Mouse (Mus musculus): ENCODE data around the gene Mast1. TPM values are rescaled to one million over a fixed set of nuclear protein-coding genes. Genes with fewer than 3 reads are reported as not detected.

The Mast1 gene
- polyA plus RNA-seq (2017; shearing (Covaris generic)): 1.1 TPM

DNA sequence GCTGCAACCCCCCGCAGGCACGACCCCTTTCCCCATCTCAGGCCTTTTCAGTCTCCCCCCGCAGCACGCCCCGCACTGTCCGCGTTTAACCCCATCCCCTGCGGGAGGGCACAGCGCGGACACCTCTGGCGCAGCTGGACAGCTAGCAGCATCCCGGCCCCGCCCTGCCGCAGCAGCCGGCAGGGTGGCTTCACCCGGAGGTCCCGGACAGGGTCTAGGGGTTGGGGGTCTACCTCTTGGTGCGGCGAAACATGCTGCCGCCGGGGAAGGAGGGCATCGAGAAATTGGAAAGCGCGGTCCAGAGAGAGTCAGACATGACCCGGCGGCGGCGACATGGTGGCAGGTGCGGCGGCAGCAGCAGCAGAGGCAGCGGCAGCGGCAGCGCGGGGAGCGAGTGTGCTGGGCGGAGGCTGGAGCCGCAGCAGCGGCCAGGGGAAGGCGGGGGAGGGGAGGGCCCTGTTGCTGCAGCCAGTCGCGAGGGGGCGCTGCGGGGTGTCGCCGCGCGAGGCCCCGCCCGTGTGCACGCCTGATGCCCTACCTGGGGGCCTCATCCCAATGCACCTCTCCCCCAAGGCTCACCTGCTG is at the start of gene Mast1:
Gene Mast1, minus strand, starts transcription at position 398 of the 585 bp plus-strand sequence.

GRCm38 (mm10) chr8:84978248-84978940 is 41.2 kb upstream of the Mast1 start, which contains the start of gene Junb:
TSS of gene Junb (minus strand) at chr8:84978718.

GRCm38 (mm10) chr8:84969241-84970134 is 32.3 kb upstream of the Mast1 start, which contains the start of the genes Gm49661, Prdx2 and Rnaseh2a:
TSS of gene Gm49661 (minus strand) at chr8:84969433.
TSS of gene Prdx2 (plus strand) at chr8:84969587.
TSS of gene Rnaseh2a (minus strand) at chr8:84969767.

DNA sequence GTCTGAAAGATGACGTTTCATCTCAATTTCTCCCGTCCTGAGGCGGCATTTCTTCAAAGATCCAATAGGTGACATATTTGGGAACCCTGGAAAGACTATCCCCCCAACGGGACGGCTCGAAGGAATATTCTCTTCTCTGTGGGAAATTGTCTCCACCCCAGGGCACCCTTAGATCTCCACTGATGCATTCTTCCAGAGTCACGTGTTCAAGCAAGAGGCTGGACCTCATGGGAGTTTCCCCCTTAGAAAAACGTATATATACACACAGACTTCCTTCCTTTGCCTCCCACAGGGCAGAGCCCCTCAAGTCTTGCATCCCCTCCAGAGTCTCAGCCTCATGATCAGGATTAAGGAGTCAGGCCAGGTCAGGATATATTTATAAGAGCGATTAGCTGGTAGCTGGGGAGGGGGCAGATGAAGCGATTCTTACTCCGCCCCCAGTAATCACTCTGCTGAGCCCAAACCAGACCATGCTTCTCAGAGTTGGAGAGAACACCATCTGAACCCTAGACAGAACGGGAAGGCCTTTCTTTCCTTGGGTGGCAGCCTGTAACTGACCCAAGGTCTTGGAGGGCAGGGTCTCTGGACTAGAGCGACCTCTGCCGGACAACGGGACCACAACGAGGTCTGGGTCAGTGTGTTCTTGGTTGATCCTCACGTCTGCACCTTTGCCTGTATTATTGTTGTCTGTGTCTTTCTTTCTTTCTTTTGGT is 9.5 kb upstream of the Mast1 start, which contains the start of gene Rtbdn:
Gene Rtbdn, plus strand, starts transcription at position 464 of the 713 bp plus-strand sequence.

DNA sequence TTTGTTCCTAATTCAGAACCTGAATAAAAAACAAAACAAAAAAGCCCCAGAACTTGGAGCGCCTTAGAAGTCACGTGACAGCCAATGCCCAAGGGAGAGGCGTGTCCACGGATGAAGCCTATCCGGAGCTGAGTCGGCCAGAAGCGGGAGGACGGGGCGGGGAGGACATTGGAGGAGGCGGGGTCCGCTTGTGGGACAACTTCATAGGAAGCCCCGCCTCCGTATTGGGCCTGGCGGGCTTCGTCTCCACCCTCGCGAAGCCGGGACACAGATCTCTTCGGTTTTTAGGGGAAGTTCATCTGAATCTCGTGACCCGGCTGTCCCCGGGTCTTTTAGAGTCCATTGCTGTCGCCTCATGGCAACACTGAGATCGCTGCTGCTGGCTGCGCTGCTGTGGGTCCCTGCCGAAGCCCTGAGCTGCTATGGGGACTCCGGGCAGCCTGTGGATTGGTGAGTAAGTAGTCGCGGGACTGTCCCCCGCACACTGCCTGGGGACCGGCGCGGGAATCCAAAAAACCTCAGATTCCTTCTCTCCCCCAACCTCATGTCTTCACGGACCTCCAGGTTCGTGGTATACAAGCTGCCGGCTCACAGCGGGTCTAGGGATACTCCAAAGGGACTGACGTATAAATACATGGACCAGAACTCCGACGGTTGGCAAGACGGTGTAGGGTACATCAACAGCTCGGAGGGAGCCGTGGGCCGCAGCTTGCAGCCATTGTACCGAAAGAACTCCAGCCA is 28.6 kb downstream of the Mast1 start, which contains the start of gene Dnase2a:
Gene Dnase2a, plus strand, starts transcription at position 140 of the 741 bp plus-strand sequence.

GRCm38 (mm10) chr8:84901752-84902151 is 35.4 kb downstream of the Mast1 start, which contains the start of gene Klf1:
TSS of gene Klf1 (plus strand) at chr8:84901928.

GRCm38 (mm10) chr8:84893709-84894134 is 43.4 kb downstream of the Mast1 start, which contains the start of gene Gcdh:
TSS of gene Gcdh (minus strand) at chr8:84893921.

DNA sequence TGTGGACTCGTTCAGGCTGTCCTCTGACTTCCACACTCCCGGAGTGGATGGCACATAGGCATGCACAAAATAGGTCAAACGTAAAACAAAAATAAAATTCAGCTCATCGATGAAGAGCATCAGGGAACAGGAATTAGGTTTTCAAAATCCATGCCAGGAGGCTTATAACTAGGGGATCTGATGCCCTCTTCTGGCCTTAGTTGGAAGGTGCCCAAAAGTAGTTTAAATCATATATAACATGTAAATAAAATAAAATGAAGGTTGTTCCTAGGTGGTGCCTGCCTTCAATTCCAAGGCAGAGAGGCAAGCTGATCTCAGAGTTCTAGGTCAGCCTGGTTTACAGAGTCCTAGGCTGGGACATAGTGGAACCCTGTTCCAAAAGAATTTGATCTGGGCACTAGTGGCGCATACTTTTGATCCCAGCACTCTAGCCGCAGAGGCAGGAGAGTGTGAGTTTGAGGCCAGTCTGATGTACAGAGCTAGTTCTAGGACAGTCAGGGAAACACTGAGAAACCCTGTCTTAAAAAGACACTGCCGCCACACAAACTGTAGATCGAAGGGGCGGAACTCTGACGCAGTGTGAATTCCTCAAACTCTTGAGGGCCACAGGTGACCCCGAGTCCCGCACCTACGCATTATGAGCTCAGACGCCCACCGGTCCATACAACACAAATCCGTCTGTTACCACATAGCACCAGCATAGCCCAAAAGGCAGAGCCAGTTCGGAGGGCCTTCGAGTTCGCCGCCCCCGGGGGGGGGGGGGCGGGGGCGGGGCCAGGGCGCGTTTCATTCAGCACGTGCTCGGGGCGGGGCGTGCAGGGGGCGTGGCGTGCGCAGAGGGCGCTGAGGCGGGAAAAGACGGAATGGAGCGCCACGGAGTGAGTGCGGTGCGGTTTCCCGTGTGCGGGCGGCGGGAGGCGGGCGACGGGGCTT is 65.5 kb downstream of the Mast1 start, which contains the start of gene Syce2:
Gene Syce2, plus strand, starts transcription at position 736 of the 933 bp plus-strand sequence.

Other genes starting within 250 kb of the Mast1 start
- gene Nacc1, start 249.5 kb downstream of the Mast1 start, polyA plus RNA-seq (2017; shearing (Covaris generic)): 4.2 TPM
- 0.60 TPM for gene Lyl1, start 235.9 kb downstream of the Mast1 start, polyA plus RNA-seq (2017; shearing (Covaris generic))
- 23.0 TPM for gene G430095P16Rik, start 214.4 kb downstream of the Mast1 start, polyA plus RNA-seq (2017; shearing (Covaris generic))
- 3.0 TPM for gene Nfix, start 137.0 kb downstream of the Mast1 start, polyA plus RNA-seq (2017; shearing (Covaris generic))
- gene Dand5, start 114.5 kb downstream of the Mast1 start, polyA plus RNA-seq (2017; shearing (Covaris generic)): 6.8 TPM
- gene Gadd45gip1, start 105.8 kb downstream of the Mast1 start, polyA plus RNA-seq (2017; shearing (Covaris generic)): 27.8 TPM
- gene Rad23a, start 96.7 kb downstream of the Mast1 start, polyA plus RNA-seq (2017; shearing (Covaris generic)): 189 TPM
- gene Calr, start 90.4 kb downstream of the Mast1 start, polyA plus RNA-seq (2017; shearing (Covaris generic)): 587 TPM
- 97.7 TPM for gene Farsa, start 80.4 kb downstream of the Mast1 start, polyA plus RNA-seq (2017; shearing (Covaris generic))
- gene Syce2, start 65.2 kb downstream of the Mast1 start, polyA plus RNA-seq (2017; shearing (Covaris generic)): 7.7 TPM
- 39.4 TPM for gene Gcdh, start 43.4 kb downstream of the Mast1 start, polyA plus RNA-seq (2017; shearing (Covaris generic))
- gene Klf1, start 35.4 kb downstream of the Mast1 start, polyA plus RNA-seq (2017; shearing (Covaris generic)): 1.1 TPM
- gene Dnase2a, start 28.8 kb downstream of the Mast1 start, polyA plus RNA-seq (2017; shearing (Covaris generic)): 18.9 TPM
- gene Rtbdn, start 9.6 kb upstream of the Mast1 start, polyA plus RNA-seq (2017; shearing (Covaris generic)): 0.31 TPM
- not detected for gene Gm49661, start 32.1 kb upstream of the Mast1 start, polyA plus RNA-seq (2017; shearing (Covaris generic))
- 266 TPM for gene Prdx2, start 32.2 kb upstream of the Mast1 start, polyA plus RNA-seq (2017; shearing (Covaris generic))
- gene Rnaseh2a, start 32.4 kb upstream of the Mast1 start, polyA plus RNA-seq (2017; shearing (Covaris generic)): 105 TPM
- gene Junb, start 41.4 kb upstream of the Mast1 start, polyA plus RNA-seq (2017; shearing (Covaris generic)): 481 TPM
- gene Hook2, start 53.2 kb upstream of the Mast1 start, polyA plus RNA-seq (2017; shearing (Covaris generic)): 7.8 TPM
- gene Best2, start 77.2 kb upstream of the Mast1 start, polyA plus RNA-seq (2017; shearing (Covaris generic)): not detected
- gene Asna1, start 87.9 kb upstream of the Mast1 start, polyA plus RNA-seq (2017; shearing (Covaris generic)): 53.5 TPM
- 200 TPM for gene Trir, start 89.5 kb upstream of the Mast1 start, polyA plus RNA-seq (2017; shearing (Covaris generic))
- gene Tnpo2, start 99.6 kb upstream of the Mast1 start, polyA plus RNA-seq (2017; shearing (Covaris generic)): 45.8 TPM
- gene Fbxw9, start 122.7 kb upstream of the Mast1 start, polyA plus RNA-seq (2017; shearing (Covaris generic)): 8.0 TPM
- 1.9 TPM for gene Gm5741, start 130.6 kb upstream of the Mast1 start, polyA plus RNA-seq (2017; shearing (Covaris generic))
- gene Dhps, start 134.4 kb upstream of the Mast1 start, polyA plus RNA-seq (2017; shearing (Covaris generic)): 78.8 TPM
- gene Wdr83os, start 143.4 kb upstream of the Mast1 start, polyA plus RNA-seq (2017; shearing (Covaris generic)): 185 TPM
- 41.4 TPM for gene Wdr83, start 143.9 kb upstream of the Mast1 start, polyA plus RNA-seq (2017; shearing (Covaris generic))
- gene Man2b1, start 145.9 kb upstream of the Mast1 start, polyA plus RNA-seq (2017; shearing (Covaris generic)): 184 TPM
- not detected for gene Zfp791, start 185.7 kb upstream of the Mast1 start, polyA plus RNA-seq (2017; shearing (Covaris generic))
- gene Cks1brt, start 214.6 kb upstream of the Mast1 start, polyA plus RNA-seq (2017; shearing (Covaris generic)): not detected